Mouse (Mus musculus) T-cell, adult 2 months (primary cell): ENCODE results near the gene Npas2.

Source experiments
- DNase-seq: peaks from one replicate; pipeline ENCODE4 v3.0.0; 2022; ENCODE audit warnings: low spot score

Npas2 gene

DNA sequence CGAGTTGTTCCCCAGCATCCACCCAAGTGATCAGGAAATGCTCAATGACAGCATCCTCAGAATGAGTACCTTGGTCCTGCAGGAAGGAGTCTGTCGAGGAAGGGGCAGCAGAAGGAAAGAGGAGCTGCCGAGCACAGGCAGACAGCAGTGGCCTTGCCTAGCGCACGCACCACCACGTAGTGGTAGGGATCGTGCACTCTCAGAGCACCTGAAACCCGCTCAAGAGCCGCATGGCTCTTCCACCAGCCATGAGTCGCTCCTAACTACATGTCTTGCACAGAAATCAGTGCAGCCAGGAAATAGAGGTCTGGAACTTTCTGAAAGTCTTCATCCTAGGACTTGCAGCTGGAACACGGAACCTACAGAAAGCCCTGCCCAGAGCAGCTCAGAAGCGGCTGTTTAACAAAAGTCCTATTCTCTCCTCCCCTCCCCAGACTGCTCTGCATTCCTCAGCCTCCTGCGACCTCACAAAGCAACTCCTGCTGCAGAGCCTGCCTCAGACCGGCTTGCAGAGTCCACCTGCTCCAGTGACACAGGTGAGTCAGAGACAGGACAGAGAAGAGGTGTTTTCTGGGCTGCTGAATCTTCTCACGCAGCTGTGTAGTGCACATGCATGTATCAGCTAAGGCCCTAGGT is 142.1 kb downstream of the Npas2 start:
- DNase-seq, result no peak

DNA sequence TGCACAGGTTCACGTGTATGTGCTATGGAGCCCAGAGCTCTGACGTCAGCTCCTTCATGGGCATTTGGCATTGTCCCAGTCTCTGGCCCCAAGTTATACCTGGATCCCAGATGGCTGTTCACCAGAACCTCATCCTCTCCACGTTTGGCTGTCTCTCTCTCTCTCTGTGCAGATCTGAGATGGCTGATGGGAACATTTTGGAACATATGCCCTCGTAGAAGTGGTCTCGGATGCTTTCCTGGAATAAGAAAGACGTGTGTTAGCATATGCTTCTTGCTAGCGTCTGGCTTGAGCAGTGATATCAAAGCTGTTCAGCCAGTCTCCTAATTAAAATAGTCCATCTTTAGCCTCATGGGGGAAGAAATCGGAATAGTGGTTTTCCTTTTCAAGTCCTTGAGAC is 143.3 kb downstream of the Npas2 start:
- DNase-seq, result no peak

DNA sequence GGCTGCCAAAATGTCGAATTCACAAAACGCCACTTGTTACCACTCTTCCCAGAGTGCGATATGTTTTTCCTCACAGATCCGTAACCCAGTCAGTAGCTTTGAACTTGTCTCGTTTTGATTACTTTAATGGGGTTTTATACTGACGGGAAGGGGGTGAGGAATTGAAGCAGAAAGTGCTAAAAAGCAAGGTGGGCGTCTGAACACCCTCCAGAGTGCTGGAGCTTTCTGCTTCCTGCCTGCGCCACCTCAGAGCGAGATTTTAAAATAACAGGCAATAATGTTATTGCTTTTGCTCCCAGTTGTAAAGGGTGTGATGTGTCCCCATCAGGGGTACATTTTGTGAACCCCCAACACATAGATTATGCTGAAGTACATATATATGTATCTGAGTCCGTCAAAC is 145.3 kb downstream of the Npas2 start:
- no peak for DNase-seq

DNA sequence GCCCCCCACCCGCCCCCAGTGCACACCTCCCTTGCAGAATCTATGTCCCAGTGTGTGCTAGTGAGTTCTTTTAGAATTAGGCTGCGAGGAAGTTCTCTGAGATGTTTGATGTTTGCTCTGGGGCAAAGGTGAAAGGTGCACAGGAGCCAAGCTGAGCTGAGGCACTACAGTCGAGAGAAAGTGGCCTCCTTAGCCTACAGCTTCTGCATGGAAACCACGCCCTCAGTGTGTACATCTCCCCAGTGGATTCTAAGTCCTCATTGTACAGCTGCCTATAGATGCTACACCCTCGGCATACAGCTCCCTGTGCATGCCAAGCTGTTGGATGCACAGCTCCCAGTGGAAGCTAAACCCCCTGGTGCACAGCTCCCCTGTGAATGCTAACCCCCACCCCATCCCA is 145.9 kb downstream of the Npas2 start:
- no peak for DNase-seq

DNA sequence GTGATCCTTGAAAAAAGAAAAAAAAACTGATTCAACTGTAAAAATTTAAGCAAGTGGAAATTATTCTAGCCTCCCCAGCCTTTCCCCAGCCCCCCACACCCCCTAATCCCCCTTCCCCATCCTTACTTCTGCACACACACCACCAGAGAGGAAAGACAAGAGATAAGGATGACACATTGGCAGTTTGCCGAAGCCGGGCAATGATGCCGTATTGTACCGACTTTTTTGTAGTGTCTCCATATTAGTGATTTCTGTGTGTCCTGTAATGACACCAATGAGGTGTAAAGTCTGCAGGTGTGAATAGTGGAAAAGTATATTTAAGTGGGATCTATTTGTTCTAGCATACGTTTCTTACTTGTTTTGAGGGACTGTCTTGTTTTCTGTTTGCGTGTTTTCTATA is 146.6 kb downstream of the Npas2 start:
- no peak for DNase-seq

DNA sequence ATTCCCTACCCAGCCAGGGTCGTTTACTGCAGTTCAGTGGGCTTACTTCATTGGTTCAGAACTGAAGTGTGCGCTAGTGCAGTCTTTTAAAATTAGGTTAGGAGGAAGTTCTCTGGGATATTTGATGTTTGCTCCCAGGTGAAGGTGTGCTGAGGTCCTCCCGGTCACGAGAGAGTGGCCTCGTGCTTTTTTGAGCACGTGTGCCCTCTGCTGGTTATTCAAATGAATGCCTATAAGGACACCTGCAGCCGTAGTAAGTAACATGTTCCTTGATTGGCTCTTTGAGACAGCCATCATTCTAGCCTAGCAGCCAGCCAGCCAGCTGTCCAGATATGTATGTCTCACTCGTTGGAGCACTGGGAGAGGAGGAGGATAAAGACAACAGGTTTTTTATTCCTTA is 147.1 kb downstream of the Npas2 start:
- peak; percentile 56 for DNase-seq

DNA sequence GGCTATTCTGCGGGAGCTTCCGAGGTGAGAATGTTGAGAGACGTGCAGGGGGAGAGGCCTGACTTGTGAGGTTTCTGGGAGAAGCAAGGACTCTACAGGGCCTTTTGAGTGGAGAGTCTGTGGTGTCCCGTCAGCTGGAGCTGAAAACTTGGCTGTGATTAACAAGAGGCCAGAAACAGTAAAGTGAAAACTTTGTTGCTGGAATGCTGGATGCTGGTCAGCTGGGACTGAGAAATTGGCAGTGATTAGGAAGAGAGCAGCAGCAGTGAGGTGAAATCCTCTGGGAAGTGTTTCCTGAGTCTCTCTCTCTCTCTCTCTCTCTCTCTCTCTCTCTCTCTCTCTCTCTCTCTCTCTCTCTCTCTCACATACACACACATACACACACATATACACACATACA is 148.3 kb downstream of the Npas2 start:
- no peak for DNase-seq

DNA sequence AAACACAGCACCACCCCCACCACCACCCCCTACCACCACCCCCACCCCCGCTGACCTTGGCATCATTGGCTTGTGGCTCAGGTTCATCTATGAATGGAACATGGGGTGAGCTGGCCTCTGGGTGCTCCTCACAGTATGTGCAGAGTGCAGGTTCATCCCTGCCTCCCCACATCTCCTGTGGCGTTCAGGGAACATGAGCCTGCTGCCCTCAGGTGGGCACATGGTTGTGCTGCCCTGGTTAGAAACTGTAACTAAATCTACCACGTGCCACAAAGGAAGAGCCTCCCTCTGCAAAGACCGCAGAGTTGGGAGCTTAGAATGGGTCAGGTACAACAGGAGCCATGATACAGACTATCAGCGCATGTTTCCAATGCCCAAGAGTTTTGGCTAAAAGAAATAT is 149.7 kb downstream of the Npas2 start:
- no peak for DNase-seq

DNA sequence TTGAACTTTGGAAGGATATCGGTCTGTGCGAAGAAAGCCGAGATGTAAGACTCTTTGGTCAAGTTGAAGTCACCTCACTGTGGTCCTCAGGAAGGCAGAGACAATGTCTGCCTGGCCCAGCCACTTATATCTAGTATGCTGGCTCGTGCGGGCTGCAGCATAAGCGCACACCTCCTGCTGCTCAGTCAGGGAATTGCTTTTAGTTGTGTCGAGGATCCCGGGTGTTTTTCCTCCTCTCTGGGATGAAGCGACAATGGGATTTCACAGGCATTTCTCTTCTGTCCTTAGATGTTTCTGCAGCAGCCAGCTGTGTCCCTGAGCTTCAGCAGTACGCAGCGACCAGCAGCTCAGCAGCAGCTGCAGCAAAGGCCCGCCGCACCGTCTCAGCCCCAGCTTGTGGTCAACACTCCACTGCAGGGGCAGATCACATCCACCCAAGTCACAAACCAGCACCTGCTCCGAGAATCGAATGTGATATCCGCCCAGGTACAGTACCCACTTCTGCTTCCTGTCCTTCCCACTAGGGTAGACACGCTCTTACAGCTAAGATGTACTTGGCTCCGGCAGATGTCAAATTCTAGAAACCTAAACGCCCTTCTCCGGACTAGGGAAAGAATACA is 151.6 kb downstream of the Npas2 start:
- DNase-seq, result peak; percentile 12

DNA sequence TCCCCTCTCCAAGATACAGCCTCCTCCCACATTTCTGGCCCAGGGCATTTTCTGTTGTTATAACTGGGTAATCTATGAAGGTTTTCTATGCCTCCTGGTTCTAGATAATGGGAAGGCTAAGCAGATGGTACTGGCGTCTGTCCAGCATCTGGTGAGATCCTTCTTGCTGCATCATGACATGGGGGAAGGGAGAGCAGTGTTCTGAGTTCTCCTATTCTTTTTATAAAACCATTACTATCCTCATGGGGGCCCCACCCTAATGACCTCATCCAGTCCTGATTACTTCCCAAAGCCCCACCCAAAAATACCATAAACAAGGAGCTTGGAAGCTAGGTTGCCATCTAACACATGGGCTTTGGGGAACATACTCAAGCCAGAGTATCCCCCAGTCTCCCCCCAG is 155.5 kb downstream of the Npas2 start:
- no peak for DNase-seq

DNA sequence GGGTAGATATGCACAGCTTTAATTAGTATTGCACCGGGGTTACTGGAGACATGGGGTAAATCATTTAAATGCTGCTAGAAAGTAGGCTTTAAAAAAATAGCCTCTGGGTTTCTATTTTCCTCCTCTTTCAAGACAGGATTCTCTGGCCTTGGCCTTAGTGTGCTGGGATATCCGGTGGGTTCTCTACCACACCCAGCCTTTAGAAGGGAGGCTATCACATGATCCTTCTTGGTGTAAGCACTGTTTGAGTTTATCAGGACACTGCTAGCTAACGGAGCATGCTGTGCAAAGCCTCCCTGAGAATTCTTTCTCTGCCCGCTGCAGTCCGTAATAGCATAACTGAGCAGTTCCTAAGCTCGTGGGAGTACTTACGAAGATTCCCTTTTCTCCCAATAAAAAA is 155.9 kb downstream of the Npas2 start:
- no peak for DNase-seq

DNA sequence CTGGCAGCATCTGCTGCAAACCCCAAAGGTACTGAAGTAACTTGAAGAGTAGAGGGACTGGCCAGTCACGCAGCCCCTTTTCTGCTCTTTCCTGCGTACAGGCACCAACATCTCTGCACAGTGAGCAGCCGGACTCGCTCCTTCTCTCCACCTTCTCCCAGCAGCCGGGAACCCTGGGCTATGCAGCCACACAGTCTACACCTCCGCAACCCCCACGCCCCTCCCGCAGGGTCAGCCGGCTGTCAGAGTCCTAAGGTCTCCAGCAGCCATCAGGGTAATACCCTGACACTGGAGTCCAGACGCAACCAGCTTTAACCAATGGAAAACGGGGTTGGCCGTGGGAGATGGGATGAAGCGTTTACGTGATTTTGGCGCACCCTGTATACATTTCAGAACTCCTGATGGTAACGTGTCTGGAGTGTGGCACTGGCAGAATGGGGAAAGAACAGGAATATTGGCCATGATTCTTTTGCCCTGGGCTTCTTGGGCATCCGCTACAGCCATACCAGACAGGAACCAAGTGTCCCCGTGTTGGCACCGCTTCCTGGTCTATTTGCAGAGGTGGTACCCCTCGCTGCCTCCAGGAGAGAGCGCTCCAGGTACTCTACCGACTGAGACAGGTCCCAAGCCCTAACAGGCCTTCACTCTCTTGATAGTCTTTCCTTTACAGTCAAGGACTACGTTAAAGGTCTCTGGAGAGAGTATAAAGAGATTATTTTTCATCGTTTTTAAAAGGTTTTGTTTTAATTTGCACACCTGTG is 168.4 kb downstream of the Npas2 start:
- DNase-seq, result no peak

DNA sequence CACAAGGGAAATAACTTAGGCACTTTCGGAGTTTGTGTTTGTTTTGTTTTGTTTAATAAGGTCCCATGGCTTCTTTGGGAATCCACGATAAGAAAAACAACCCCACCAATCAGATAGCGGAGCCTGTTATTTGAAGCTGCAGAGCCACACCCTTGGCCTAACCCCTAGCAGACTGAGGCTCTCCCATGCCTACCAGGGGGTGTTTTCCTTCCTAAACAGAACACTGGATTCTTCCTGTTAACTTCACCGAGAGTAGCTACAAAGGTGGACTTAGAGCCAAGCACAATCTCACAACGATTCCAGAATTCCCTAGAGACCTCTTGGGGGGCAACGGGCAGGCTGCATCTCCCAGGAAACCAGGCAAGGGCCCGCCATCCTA is 169.0 kb downstream of the Npas2 start:
- DNase-seq, result no peak

DNA sequence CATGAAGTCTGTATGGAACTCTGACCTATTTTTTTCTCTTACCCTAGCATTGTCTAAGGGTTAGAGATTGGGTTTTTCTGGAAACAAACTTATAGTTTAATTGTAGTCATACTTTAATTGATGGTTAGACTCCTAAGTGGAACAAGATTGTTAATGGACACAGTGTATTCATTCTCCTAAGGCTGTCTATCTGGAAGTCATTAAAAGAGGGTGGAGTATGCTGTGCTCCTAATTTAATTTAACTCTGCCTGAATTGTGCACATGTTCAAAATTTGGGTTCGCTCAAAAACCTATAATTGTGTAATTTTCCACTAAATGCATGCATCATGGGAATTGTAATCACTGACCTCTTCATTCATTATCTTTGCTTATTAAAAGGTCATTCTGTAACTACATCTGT is 172.0 kb downstream of the Npas2 start:
- no peak for DNase-seq

DNA sequence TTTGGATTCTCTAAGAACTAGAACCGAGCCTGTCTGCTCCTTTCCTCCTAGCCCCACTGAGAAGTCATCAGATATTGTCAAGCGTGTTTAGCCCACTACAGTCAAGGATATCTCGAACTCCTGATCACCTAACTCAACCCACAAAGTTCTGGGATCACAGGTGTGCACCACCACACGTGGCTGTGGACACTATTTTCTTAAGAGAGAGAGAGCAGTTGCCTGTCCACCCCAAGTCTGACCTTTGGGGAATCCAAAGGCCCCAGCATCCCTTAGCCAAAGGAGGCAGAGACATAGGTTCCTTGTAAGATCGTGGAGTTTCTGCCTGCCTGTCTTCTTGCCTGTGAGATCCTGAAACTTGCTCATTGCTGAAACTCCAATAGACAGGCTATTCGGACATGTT is 173.5 kb downstream of the Npas2 start:
- DNase-seq, result no peak

DNA sequence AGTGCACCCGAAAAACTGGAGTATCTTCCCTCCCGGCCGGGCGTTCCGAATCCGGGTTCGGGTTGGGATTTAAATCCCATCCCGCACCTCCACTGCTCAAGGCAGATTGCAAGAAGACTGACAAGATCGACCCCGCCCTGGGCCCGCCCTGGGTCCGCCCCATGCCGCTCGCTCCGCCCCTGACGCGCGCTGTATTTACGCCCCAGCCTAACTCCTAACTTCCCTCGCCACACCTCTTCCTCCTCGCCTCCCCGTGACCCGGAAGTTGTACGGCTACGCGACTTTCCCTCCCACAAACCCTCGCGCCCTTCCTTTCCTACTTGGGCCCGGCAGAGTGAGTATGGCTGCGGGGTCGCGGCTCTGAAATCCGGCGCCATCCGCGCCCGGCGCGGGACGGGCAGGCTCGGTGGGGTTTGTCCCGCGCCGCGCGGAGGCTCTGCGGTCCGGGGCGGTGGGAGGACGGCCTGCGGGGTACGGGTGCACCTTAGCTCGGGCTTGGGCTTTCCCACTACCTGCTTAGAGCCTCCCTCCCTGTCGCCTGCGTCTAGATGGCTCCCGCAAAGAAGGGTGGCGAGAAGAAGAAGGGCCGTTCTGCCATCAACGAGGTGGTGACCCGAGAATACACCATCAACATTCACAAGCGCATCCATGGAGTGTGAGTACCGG is 174.2 kb downstream of the Npas2 start, which contains the start of gene Rpl31:
Gene Rpl31 (plus strand): TSS at position 242 of the 666 bp plus-strand sequence.
- peak; percentile 97 for DNase-seq

DNA sequence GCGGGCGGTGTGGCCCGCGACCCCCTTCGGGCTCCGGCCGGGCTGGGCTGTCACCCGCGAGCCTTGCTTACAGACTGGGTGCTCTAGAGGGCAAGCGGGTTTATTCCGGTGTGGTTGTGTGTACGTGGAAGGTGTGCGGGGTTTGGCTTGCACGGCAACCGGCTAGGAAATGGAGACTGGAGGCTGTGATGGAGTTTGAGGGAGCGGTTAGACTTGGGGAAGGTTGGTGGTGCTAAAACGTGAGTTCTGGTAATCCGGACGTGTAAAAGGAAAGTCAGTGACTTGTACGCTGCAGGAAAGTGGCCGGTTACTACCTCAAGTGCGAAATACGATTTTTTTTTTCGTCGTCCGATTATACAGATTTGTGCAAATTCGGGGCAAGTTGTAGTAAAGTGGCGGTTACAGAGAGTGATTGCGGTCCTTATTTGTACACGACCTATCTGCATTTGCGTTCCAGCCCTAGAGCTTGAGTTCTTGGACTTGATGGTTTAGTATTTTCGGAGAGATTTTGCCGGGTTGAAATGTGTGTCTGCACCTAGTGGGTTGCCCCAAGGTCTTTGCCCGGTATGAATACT is 174.8 kb downstream of the Npas2 start:
- no peak for DNase-seq

DNA sequence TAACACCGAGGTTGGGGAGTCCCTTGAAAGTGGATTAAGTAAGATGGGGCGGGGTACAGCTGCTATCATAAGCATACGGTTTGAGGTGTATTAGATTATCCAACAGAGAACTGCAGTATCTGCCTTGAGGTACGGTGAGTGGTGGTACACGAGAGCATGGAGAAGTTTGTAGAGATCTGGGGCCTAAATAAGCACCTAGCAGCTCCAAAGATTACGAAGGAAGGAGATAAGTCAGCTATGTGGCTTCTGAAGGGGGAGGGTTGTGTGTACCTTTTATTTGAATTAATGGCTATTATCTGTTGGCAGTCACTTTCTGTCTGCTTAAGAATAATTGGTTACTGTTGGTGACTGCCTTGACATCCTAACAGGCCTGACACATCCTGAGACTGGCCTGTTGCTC is 176.9 kb downstream of the Npas2 start:
- no peak for DNase-seq

DNA sequence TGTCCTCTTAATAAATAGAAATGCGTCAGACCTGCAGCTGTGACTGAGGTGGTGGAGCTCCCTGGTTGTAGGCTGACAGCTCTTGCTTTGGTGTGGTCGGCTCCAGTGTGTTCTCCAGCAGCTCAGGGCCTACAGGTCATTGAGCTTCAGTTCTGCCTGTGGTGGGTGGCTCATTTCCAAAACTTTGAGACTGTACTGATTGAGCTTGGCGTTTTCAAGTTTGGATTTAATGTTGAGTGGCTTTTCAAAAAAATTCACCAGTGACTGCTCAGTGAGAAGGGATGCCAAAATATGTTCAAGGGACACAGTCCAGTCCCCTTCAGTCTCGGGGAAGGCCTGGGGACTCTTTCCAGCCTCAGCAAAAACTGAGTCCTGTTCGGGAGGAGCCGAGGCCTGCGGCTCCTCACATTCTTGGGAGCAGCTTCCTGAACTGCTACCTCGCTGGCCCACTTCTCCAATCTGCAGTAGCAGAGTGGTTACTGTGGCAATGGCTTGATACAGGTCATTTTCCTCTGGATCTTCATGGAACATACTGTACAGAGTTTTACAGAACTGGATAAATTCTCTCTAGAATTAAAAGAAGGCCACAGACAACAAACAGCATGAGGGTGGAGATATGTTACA is 178.8 kb downstream of the Npas2 start:
- DNase-seq, result no peak

DNA sequence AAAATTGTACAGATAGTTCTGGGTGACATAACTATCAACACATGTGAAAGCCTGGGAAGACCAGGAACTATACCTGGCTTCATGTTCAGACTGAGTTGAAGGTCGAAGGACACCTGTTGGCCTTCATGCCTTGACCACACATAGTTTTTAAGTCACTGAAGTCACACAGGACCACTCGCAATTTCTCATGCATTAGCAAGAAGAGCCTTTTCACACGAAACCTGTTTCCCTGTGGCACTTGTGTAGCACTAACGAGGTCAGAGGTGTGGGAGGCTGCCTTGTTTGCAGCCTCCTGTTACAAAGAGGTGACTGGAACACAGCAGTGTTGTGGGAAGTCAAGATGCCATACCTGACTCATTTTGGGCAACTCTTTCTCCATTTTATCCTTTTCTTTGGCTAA is 179.8 kb downstream of the Npas2 start:
- no peak for DNase-seq

DNA sequence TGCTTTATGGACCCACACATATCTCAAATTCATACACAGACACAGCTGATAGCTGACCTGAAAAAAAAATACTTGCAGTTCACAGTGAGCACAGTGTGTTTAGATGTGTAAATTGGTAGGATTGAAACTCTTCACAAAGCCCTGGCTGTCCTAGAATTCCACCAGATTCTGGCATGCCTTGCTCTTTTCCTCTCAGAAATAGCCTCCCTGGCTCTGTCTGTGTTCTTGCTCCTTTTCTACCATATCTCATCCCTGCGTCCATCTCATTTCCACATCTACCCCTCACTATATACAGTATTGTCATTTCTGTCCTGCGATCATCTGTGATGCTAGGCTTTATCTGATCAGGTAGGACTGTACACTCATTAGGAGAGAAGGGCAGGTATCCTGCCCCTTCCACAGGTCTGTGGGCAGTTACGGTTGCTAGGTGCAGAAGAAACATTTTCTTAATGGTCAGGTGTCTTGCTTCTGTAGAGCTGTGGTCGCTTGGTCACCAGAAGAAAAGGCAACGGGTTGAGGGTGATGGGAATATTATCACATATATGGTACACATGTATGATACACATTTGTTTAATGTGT is 180.8 kb downstream of the Npas2 start:
- DNase-seq, result no peak

DNA sequence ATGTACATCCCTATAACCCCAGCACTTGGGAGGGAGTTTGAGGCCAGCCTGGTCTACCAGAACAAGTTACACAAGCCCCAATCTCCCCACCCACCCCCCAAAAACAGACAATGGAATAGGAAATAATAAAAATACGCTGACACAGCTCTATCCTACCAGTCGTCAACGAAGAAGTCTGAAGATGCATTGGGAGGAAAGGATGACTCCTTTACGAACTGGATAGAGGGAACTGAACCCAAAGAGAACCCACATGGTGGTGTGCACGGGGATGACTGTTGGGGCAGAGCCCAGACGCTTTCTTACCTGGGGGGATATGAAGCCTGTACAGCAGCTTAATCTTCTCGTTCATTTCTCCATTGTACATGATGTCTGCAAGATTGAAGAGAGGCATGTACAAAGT is 182.6 kb downstream of the Npas2 start:
- no peak for DNase-seq
